Mouse (Mus musculus) cortical plate, adult 2 months (tissue): ENCODE measurements around the gene Nmnat2.

Source experiments
- CTCF ChIP-seq: fragments of 200-500 bp; IDR thresholded peaks from 2 replicates; pipeline ENCODE4 v1.5.1; 2011; ENCODE audit warnings: mild to moderate bottlenecking, control low read depth, low read length; ENCODE audit not compliant: insufficient read depth; ENCODE audit errors: extremely low read depth
- POLR2A ChIP-seq: fragments of 200-500 bp; IDR thresholded peaks from 2 replicates; pipeline ENCODE4 v1.6.1; 2011; ENCODE audit warnings: mild to moderate bottlenecking, low read length, control low read depth; ENCODE audit not compliant: insufficient read depth; ENCODE audit errors: extremely low read depth

GRCm38 (mm10) chr1:152973861-152974260, 19.1 kb downstream of the Nmnat2 start:
- TF ChIP-seq CTCF, result no peak
- TF ChIP-seq POLR2A, result no peak
